Mouse (Mus musculus) stomach, embryonic 15.5 days (tissue): Measurements from ENCODE around the gene Casz1. TPM values are rescaled to one million over a fixed set of nuclear protein-coding genes. Genes with fewer than 3 reads are reported as not detected.

ENCODE experiments used
- ATAC-seq: fragments of 200-750 bp; cut with Nextera tagmentation; 2 replicates; pipeline ENCODE4 v1.8.0; 2017; ENCODE audit warnings: low read depth, moderate number of reproducible peaks, moderate TSS enrichment; ENCODE audit not compliant: insufficient read depth, low FRiP score
- H3K27ac ChIP-seq: fragments of 300-500 bp; sonication (generic); 2 replicates; pipeline ENCODE4 v1.5.1; 2015; ENCODE audit warnings: mild to moderate bottlenecking, inconsistent platforms
- H3K27me3 ChIP-seq: fragments of 300-500 bp; sonication (generic); replicated peaks from 2 replicates; pipeline ENCODE4 v1.6.1; 2015; ENCODE audit warnings: inconsistent platforms
- H3K36me3 ChIP-seq: fragments of 300-500 bp; sonication (generic); 2 replicates; pipeline ENCODE4 v1.6.1; 2015; ENCODE audit warnings: inconsistent platforms
- H3K4me1 ChIP-seq: fragments of 300-500 bp; sonication (generic); 2 replicates; pipeline ENCODE4 v1.6.1; 2015; ENCODE audit warnings: inconsistent platforms
- H3K4me2 ChIP-seq: fragments of 300-500 bp; sonication (generic); 2 replicates; pipeline ENCODE4 v1.6.1; 2015; ENCODE audit warnings: mild to moderate bottlenecking, inconsistent platforms
- H3K4me3 ChIP-seq: fragments of 300-500 bp; sonication (generic); replicated peaks from 2 replicates; pipeline ENCODE4 v1.5.1; 2015; ENCODE audit warnings: inconsistent platforms
- H3K9ac ChIP-seq: fragments of 300-500 bp; sonication (generic); 2 replicates; pipeline ENCODE4 v1.6.1; 2015; ENCODE audit warnings: inconsistent platforms
- H3K9me3 ChIP-seq: fragments of 300-500 bp; sonication (generic); 2 replicates; pipeline ENCODE4 v1.6.1; 2016; ENCODE audit warnings: inconsistent platforms
- WGBS: fragments of 180-500 bp; shearing (Covaris S2); methylation state at CpG from one replicate; pipeline ENCODE4 v1.1.7; 2015; 5-methylcytosine and 5-hydroxymethylcytosine counted together
- polyA plus RNA-seq: library from polyadenylated mRNA; unstranded; fragments of >200 nt; fragmentation: Nextera tagmentation; extraction: Ambion mirVana; gene quantifications from 2 replicates; pipeline ENCODE4 v1.2.1, GENCODE M21; 2015

Gene Casz1
- polyA plus RNA-seq, 1 experiment from 2014 or later, result 8.9 TPM

GRCm38 (mm10) chr4:148985541-148986476 lies 181.6 kb downstream of the Casz1 start:
- Histone ChIP-seq H3K9ac (no peak overlapping the region), H3K27ac (no peak overlapping the region), H3K9me3 (no peaks in the 10 kb centered on the region), H3K4me3 (no peak overlapping the region), H3K4me2 (no peak overlapping the region), H3K4me1 (peaks cover 9% of the 10 kb centered on the region; the same call in 1 of the 2 replicates), H3K36me3 (no peaks in the 10 kb centered on the region), H3K27me3 (no peaks in the 10 kb centered on the region)
- ATAC-seq, result 0 out of 2 replicates have a peak, but pooled peaks have one; percentile 6
- 50% methylated on average over 24 of the region's 24 CpGs for WGBS

- H3K4me1 ChIP-seq, result peaks cover 9% of the 10 kb centered on the region; the same call in 1 of the 2 replicates
- WGBS, result 35% methylated on average over 2 of the region's 2 CpGs
- H3K36me3 ChIP-seq, result no peaks in the 10 kb centered on the region
- no peak for ATAC-seq
- no peak overlapping the region for H3K9ac ChIP-seq
- H3K4me2 ChIP-seq, result no peak overlapping the region
- no peak overlapping the region for H3K27ac ChIP-seq
- no peak overlapping the region for H3K4me3 ChIP-seq
- no peaks in the 10 kb centered on the region for H3K9me3 ChIP-seq
- no peaks in the 10 kb centered on the region for H3K27me3 ChIP-seq
Measured at GRCm38 (mm10) chr4:148990038-148990437, 185.8 kb downstream of the Casz1 start.

- Histone ChIP-seq H3K4me1 (no peaks in the 10 kb centered on the region), H3K4me2 (no peak overlapping the region), H3K9me3 (no peaks in the 10 kb centered on the region), H3K27ac (no peak overlapping the region), H3K27me3 (no peaks in the 10 kb centered on the region), H3K36me3 (no peaks in the 10 kb centered on the region; the same call in 1 of the 2 replicates), H3K4me3 (no peak overlapping the region), H3K9ac (no peak overlapping the region)
- ATAC-seq, result no peak
- WGBS, result 68% methylated on average over 5 of the region's 5 CpGs
Measured at GRCm38 (mm10) chr4:148993948-148994347, 189.7 kb downstream of the Casz1 start.

- WGBS, result 91% methylated on average over 6 of the region's 6 CpGs
- ATAC-seq, result no peak
- no peak overlapping the region for H3K27ac ChIP-seq
Measured at GRCm38 (mm10) chr4:149000746-149001145, 196.5 kb downstream of the Casz1 start.

GRCm38 (mm10) chr4:149001515-149001914 lies 197.3 kb downstream of the Casz1 start:
- Histone ChIP-seq H3K4me1 (no peaks in the 10 kb centered on the region), H3K36me3 (no peaks in the 10 kb centered on the region; the same call in 1 of the 2 replicates), H3K27ac (no peak overlapping the region), H3K27me3 (no peaks in the 10 kb centered on the region), H3K9me3 (no peaks in the 10 kb centered on the region), H3K9ac (no peak overlapping the region), H3K4me3 (no peak overlapping the region), H3K4me2 (no peak overlapping the region)
- WGBS, result 61% methylated on average over 5 of the region's 5 CpGs
- no peak for ATAC-seq

More at GRCm38 (mm10) chr4:149000746-149001145, 196.5 kb downstream of the Casz1 start:
- Histone ChIP-seq H3K9ac (no peak overlapping the region), H3K36me3 (no peaks in the 10 kb centered on the region; the same call in 1 of the 2 replicates), H3K4me2 (no peak overlapping the region), H3K4me1 (no peaks in the 10 kb centered on the region), H3K4me3 (no peak overlapping the region), H3K27me3 (no peaks in the 10 kb centered on the region), H3K9me3 (no peaks in the 10 kb centered on the region)

DNA sequence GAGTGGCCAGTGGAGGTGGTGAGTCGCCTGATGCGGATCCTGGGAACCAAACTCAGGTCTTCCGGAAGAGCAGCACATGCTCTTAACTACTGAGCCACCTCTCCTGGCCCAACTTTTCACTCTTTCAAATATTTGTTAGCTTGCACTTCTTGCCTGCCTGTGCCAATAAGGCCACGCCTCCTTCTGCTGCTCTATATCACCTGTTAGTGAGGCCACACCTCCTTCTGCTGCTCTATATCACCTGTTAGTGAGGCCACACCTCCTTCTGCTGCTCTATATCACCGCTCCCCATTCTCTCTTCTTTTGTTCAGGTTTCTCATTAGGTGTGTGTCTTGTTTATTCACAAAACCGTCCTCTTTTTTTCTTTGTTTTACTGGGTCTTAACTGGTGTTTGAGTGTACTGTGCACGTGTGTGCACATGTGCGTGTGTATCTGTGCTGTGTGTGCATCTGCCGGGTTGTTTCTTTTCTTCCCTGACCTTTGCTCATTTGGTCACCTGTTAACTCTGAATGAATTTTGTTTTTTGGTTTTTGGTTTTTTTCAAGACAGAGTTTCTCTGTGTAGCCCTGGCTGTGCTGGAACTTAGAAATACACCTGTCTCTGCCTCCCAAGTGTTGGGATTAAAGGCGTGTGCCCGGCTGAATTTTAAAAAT lies 198.3 kb downstream of the Casz1 start:
- Histone ChIP-seq H3K27me3 (no peaks in the 10 kb centered on the region), H3K36me3 (no peaks in the 10 kb centered on the region; the same call in 1 of the 2 replicates), H3K4me2 (no peak overlapping the region), H3K9ac (no peak overlapping the region), H3K4me3 (no peak overlapping the region), H3K27ac (no peak overlapping the region), H3K4me1 (no peaks in the 10 kb centered on the region), H3K9me3 (no peaks in the 10 kb centered on the region)
- peak; percentile 91 for ATAC-seq
- WGBS, result 77% methylated on average over 11 of the region's 11 CpGs

Other genes starting within 250 kb of the Casz1 start
- gene Exosc10, start 246.0 kb upstream of the Casz1 start, polyA plus RNA-seq, result 68.1 and 78.7 TPM in 2 replicates
- 222 and 230 TPM in 2 replicates for gene Srm, start 212.9 kb upstream of the Casz1 start, polyA plus RNA-seq
- 1.5 and 4.4 TPM in 2 replicates for gene Masp2, start 201.9 kb upstream of the Casz1 start, polyA plus RNA-seq
- gene Tardbp, start 177.4 kb upstream of the Casz1 start, polyA plus RNA-seq, result 306 and 317 TPM in 2 replicates
- gene Gm572, start 161.1 kb upstream of the Casz1 start, polyA plus RNA-seq, result 0.09 TPM in 2 replicates